Mouse (Mus musculus): ENCODE measurements around the gene Syap1. TPM values are rescaled to one million over a fixed set of nuclear protein-coding genes. Genes with fewer than 3 reads are reported as not detected.
"Not testable (repeated sequence)": the region's sequence is repeated elsewhere in the genome, so short reads cannot be mapped to it uniquely, and the experiment has no call there.

Gene Syap1
- 25.8 and 25.9 TPM in 2 replicates for polyA plus RNA-seq (2015; fragmentation: Nextera tagmentation; extraction: Ambion mirVana)

DNA sequence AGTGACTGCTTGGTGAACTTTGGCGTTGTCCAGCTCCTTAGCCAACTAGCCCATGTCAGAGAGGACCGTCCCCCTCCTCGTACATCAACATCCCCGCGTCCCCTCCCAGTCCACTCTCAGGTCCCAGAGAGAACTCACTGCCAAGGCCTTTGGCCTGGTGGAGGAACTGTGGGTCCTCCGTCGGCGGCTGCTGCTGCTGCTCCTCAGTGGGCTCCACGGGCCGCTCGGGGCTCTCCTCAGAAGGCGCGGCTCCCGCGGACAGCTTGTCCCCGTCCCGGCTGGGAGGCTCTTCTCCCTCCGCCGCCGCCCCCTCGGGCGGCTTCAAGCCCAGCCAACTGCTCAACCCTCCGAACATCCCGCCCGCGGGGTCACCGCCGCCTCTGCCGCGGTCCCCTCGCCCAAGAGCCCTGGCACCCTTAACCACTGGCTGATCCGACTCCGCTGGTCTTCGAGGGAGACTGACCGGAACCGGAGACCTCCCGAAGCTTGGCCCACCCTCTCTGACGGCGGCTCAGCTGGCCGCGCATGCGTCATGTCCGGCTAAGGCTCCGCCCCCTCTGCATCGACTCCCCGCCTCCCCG, at the start of gene Syap1:
Syap1 (minus strand) TSS at position 517 of the 581 bp plus-strand sequence.
- Histone ChIP-seq H3K9ac (peak within 1 kb of the TSS; percentile 80), H3K36me3 (no peaks in the 10 kb centered on the region), H3K4me1 (replicated peaks) (peaks cover 3% of the 10 kb centered on the region), H3K27me3 (no peaks in the 10 kb centered on the region), H3K27ac (peak within 1 kb of the TSS; percentile 76), H3K9me3 (replicated peaks) (no peaks in the 10 kb centered on the region), H3K4me3 (peak within 1 kb of the TSS; percentile 79), H3K4me2 (peak within 1 kb of the TSS; percentile 61)
- ATAC-seq (replicated peaks; ENCODE audit: insufficient number of reproducible peaks, insufficient read depth, low FRiP score, low read depth): peak; percentile 95
- WGBS: 15% methylated on average over 33 of the region's 47 CpGs

- H3K36me3 ChIP-seq: peaks cover 10% of the 10 kb centered on the region
- 87% methylated on average over 2 of the region's 2 CpGs for WGBS
- H3K9me3 ChIP-seq (replicated peaks): no peaks in the 10 kb centered on the region
- H3K4me1 ChIP-seq (replicated peaks): no peaks in the 10 kb centered on the region
- H3K9ac ChIP-seq: no peak overlapping the region
- H3K4me2 ChIP-seq: no peak overlapping the region
- no peak overlapping the region for H3K27ac ChIP-seq
- H3K4me3 ChIP-seq: no peak overlapping the region
- no peaks in the 10 kb centered on the region for H3K27me3 ChIP-seq
- ATAC-seq (replicated peaks; ENCODE audit: insufficient number of reproducible peaks, insufficient read depth, low FRiP score, low read depth): no peak
These were observed 43.2 kb upstream of the Syap1 start for GRCm38 (mm10) chrX:162931467-162931866.

- WGBS: 71% methylated on average over 8 of the region's 8 CpGs
- Histone ChIP-seq H3K9ac (no peak overlapping the region), H3K4me2 (no peak overlapping the region), H3K4me1 (replicated peaks) (no peaks in the 10 kb centered on the region), H3K27me3 (no peaks in the 10 kb centered on the region), H3K4me3 (no peak overlapping the region), H3K27ac (no peak overlapping the region), H3K36me3 (no peaks in the 10 kb centered on the region), H3K9me3 (replicated peaks) (no peaks in the 10 kb centered on the region)
- no peak for ATAC-seq (replicated peaks; ENCODE audit: insufficient number of reproducible peaks, insufficient read depth, low FRiP score, low read depth)
These were observed 33.4 kb upstream of the Syap1 start for GRCm38 (mm10) chrX:162921487-162922125.

GRCm38 (mm10) chrX:162915697-162916096, 27.4 kb upstream of the Syap1 start:
- Histone ChIP-seq H3K4me2 (no peak overlapping the region), H3K36me3 (peaks cover 12% of the 10 kb centered on the region; the same call in 1 of the 2 replicates), H3K4me1 (replicated peaks) (no peaks in the 10 kb centered on the region), H3K27ac (no peak overlapping the region), H3K27me3 (no peaks in the 10 kb centered on the region), H3K9ac (no peak overlapping the region), H3K4me3 (no peak overlapping the region), H3K9me3 (replicated peaks) (no peaks in the 10 kb centered on the region)
- ATAC-seq (replicated peaks; ENCODE audit: insufficient number of reproducible peaks, insufficient read depth, low FRiP score, low read depth): no peak
- 27% methylated on average over 5 of the region's 5 CpGs for WGBS

GRCm38 (mm10) chrX:162913651-162914050, 25.4 kb upstream of the Syap1 start:
- Histone ChIP-seq H3K36me3 (peaks cover 17% of the 10 kb centered on the region; the same call in 1 of the 2 replicates), H3K4me2 (no peak overlapping the region), H3K4me1 (replicated peaks) (no peaks in the 10 kb centered on the region), H3K27me3 (no peaks in the 10 kb centered on the region), H3K9me3 (replicated peaks) (no peaks in the 10 kb centered on the region), H3K9ac (no peak overlapping the region), H3K27ac (no peak overlapping the region), H3K4me3 (no peak overlapping the region)
- ATAC-seq (replicated peaks; ENCODE audit: insufficient number of reproducible peaks, insufficient read depth, low FRiP score, low read depth): no peak
- WGBS: 93% methylated on average over 3 of the region's 3 CpGs

DNA sequence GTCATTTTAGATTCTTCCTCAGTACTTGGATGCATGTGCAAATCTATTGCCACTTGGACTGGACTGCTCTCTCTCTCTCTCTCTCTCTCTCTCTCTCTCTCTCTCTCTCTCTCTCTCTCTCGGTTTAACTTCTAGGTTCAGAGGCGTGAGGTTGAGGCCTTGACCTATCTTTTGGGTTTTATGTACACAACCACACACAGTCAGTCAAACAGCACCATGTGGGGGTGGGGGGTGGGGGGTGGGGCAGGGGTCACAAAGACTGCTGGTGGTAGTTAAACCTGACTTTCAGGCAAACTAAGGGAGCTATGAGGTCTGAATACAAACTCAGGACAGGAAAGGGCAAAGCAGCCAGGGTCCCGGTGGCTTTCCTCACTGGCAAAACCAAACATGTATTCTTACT, 19.3 kb upstream of the Syap1 start:
- Histone ChIP-seq H3K27me3 (no peaks in the 10 kb centered on the region), H3K4me3 (no peak overlapping the region), H3K4me2 (no peak overlapping the region), H3K27ac (no peak overlapping the region), H3K9ac (no peak overlapping the region), H3K36me3 (peaks cover 13% of the 10 kb centered on the region; the same call in 1 of the 2 replicates), H3K9me3 (replicated peaks) (no peaks in the 10 kb centered on the region), H3K4me1 (replicated peaks) (no peaks in the 10 kb centered on the region)
- 72% methylated on average over 3 of the region's 3 CpGs for WGBS
- no peak for ATAC-seq (replicated peaks; ENCODE audit: insufficient number of reproducible peaks, insufficient read depth, low FRiP score, low read depth)

- Histone ChIP-seq H3K4me2 (peak overlapping the region; percentile 63), H3K4me1 (replicated peaks) (no peaks in the 10 kb centered on the region), H3K36me3 (no peaks in the 10 kb centered on the region), H3K4me3 (peak overlapping the region; percentile 65), H3K27me3 (no peaks in the 10 kb centered on the region), H3K9ac (peak overlapping the region; percentile 61), H3K27ac (peak overlapping the region; percentile 79), H3K9me3 (replicated peaks) (no peaks in the 10 kb centered on the region)
- peak; percentile 60; the same call in 1 of the 2 replicates for ATAC-seq (replicated peaks; ENCODE audit: insufficient number of reproducible peaks, insufficient read depth, low FRiP score, low read depth)
- 17% methylated on average over 29 of the region's 29 CpGs for WGBS
These were observed 13.9 kb upstream of the Syap1 start for GRCm38 (mm10) chrX:162902040-162902734.

GRCm38 (mm10) chrX:162901371-162902039, 13.3 kb upstream of the Syap1 start:
- peak overlapping the region; percentile 63 for H3K4me2 ChIP-seq
- WGBS: 17% methylated on average over 24 of the region's 25 CpGs
- no peaks in the 10 kb centered on the region for H3K27me3 ChIP-seq
- peak overlapping the region; percentile 65 for H3K4me3 ChIP-seq
- peak; percentile 90 for ATAC-seq (replicated peaks; ENCODE audit: insufficient number of reproducible peaks, insufficient read depth, low FRiP score, low read depth)
- no peaks in the 10 kb centered on the region for H3K9me3 ChIP-seq (replicated peaks)
- H3K36me3 ChIP-seq: no peaks in the 10 kb centered on the region
- H3K4me1 ChIP-seq (replicated peaks): no peaks in the 10 kb centered on the region
- peak overlapping the region; percentile 79 for H3K27ac ChIP-seq
- H3K9ac ChIP-seq: peak overlapping the region; percentile 61

DNA sequence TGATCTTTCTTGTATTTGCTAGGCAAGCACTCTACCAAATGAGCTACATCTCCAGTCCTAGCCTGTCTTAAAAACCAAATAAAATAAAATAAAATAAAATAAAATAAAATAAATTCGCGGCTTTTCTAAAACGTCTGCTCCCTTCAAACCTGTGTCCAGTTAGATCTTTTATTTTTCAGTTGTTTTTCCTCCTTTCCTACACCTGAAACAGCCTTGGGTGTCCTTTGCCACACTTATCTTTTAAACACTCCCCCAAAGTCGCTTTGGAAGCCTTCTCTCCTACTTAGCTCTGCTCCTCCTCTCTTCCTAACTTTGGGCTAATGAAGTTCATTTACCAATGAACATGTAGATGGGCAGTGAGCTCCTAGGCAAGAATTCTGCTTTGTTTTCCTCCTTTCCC, 12.7 kb upstream of the Syap1 start, which contains the start of gene Ctps2:
Ctps2 (plus strand) TSS at position 301 of the 400 bp plus-strand sequence.
- peak within 1 kb of the TSS; percentile 79 for H3K27ac ChIP-seq
- H3K9ac ChIP-seq: peak within 1 kb of the TSS; percentile 61
- no peaks in the 10 kb centered on the region for H3K4me1 ChIP-seq (replicated peaks)
- peak within 1 kb of the TSS; percentile 63 for H3K4me2 ChIP-seq
- H3K27me3 ChIP-seq: no peaks in the 10 kb centered on the region
- 22% methylated on average over 4 of the region's 4 CpGs for WGBS
- ATAC-seq (replicated peaks; ENCODE audit: insufficient number of reproducible peaks, insufficient read depth, low FRiP score, low read depth): no peak
- no peaks in the 10 kb centered on the region for H3K36me3 ChIP-seq
- peak within 1 kb of the TSS; percentile 65 for H3K4me3 ChIP-seq
- no peaks in the 10 kb centered on the region for H3K9me3 ChIP-seq (replicated peaks)

DNA sequence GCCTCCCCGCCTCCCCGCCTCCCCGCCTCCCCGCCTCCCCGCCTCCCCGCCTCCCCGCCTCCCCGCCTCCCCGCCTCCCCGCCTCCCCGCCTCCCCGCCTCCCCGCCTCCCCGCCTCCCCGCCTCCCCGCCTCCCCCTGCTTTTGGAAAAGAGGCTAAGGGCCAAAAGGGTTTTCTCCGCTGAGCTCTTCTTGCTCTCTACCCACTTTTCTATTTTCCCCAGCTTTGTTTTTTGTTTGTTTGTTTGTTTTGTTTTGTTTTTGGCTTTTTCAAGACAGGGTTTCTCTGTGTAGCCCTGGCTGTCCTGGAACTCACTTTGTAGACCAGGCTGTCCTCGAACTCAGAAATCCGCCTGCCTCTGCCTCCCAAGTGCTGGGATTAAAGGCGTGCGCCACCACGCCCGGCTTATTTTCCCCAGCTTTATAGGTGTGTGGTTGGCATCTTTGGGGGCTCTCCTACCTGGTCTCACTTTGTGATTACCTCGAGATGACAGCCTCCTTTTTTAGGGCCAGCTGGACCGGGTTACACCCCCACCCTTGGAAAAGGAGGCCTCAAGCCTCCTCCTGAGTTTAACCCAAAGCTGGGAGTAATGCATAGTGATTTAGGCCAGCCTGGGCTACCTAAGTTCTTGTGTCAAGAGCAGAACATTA, 452 bp upstream of the Syap1 start:
- H3K27ac ChIP-seq; H3K36me3 ChIP-seq; H3K4me2 ChIP-seq; ATAC-seq (replicated peaks; ENCODE audit: insufficient number of reproducible peaks, insufficient read depth, low FRiP score, low read depth); H3K27me3 ChIP-seq; H3K9ac ChIP-seq; H3K4me3 ChIP-seq; H3K9me3 ChIP-seq (replicated peaks); H3K4me1 ChIP-seq (replicated peaks): not testable (repeated sequence)
- 67% methylated on average over 9 of the region's 25 CpGs for WGBS

DNA sequence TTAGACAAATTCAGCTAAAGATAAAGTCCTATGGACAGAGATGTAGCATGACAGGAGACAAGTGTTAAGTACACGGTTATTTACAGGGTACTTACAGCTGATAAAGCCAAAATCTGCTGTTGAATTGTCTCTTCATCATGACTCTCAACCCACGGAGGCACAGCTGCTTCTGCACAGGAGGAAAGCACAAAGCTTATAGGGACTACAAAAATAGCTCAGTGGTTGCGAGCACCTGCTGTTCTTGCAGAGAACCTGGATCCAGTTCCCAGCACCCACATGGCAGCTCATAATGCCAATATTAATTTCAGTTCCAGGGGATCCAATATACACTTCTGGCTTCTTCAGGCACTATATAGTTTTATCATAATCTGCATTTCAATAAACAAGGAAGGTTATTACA, 10.0 kb downstream of the Syap1 start:
- Histone ChIP-seq H3K27ac (no peak overlapping the region), H3K4me2 (no peak overlapping the region), H3K4me3 (no peak overlapping the region), H3K9ac (no peak overlapping the region), H3K36me3 (peaks cover 11% of the 10 kb centered on the region; the same call in 1 of the 2 replicates), H3K9me3 (replicated peaks) (no peaks in the 10 kb centered on the region), H3K27me3 (no peaks in the 10 kb centered on the region), H3K4me1 (replicated peaks) (no peaks in the 10 kb centered on the region)
- WGBS: 76% methylated on average over 3 of the region's 3 CpGs
- ATAC-seq (replicated peaks; ENCODE audit: insufficient number of reproducible peaks, insufficient read depth, low FRiP score, low read depth): no peak
